Mouse (Mus musculus): ENCODE data around the gene Sqstm1.

Sqstm1 gene

DNA sequence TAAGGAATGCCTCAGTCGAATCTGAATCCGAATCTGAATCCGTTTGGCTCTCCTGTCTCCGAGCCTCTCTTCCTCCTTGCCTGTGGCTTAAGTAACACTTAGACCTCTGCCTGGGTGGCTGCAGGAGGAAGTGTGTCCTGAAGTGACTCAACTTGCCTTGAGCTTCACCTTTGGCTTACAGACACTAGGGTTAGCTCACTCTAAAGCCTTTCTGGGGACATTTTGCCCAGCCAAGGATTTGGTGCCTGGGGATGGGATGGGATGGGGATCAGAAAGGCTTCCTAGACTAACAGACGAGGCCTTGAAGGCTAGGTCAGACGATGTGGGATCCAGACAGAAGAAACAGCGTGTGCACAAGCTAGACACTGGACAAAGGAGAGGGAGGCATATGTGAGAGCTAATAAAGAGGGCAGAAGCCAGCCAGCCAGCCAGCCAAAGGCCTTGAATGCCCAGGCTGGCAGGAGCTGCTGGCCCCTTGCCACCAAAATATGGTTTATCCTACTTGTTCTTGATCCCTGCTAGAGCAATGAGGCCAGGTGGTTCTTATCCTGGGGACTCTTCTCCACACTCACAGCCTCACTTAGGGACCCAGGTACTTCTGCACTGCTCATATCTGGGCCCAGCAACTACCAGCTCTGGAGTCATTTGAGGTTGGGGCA is 18.8 kb upstream of the Sqstm1 start:
- no peak for DNase-seq

DNA sequence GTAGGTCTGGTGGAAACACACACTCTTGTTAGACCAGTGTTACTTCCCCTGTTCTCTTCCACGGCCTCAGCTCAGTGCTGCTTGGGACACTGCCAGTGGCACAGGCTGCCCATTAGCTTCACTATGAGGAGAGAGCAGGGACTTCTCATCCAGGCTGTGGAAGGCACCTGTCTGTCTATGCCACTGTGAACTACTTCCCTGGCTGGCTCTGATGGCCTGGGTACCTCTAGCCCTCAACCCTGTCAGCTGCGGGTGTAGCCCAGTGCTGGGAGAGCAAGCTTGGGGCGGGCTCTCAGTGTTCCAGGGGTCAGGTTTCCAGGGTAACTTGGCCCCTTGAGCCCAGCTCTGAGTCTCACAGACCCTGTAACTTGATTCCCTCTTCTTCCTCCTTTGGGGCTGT is 18.1 kb upstream of the Sqstm1 start:
- DNase-seq, result no peak

DNA sequence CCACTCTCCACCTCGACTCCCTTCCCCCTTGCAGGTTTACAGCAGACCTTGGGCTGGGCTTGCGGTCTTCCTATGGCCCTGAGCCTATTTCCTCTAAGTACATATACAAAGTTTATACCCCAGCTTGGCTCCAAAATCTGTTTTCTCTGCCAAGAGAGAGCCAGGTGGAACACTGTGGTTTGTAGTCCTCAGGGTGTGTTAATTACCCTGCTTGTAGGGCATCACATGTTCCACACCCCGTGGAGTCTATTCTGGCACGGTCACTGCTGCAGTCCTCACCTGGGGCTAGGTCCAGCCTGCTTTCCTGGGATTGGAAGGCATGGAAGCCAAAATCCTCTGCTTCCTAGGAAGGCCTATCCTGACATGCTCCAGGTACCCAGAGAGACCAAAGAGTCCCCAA is 17.1 kb upstream of the Sqstm1 start:
- no peak for DNase-seq

DNA sequence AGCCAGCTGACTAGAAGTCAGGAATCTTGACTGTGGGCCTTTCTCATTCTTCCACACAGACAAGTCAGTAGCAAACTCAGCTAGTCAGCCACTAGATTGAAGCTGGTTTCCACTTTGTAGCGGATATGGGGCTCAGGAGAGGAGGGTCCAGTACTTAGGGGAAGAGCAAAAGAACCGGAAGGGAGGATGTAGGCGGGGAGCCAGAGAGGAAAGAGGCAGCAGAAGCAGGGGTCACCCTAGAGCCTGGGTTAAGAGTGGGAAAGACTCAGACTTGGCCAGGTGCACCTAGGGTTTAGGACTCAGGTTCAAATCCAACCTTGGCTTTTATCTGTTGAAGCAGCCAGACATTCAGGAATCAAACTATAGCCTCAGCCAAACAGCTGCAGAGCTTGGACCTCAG is 16.6 kb upstream of the Sqstm1 start:
- no peak for DNase-seq

DNA sequence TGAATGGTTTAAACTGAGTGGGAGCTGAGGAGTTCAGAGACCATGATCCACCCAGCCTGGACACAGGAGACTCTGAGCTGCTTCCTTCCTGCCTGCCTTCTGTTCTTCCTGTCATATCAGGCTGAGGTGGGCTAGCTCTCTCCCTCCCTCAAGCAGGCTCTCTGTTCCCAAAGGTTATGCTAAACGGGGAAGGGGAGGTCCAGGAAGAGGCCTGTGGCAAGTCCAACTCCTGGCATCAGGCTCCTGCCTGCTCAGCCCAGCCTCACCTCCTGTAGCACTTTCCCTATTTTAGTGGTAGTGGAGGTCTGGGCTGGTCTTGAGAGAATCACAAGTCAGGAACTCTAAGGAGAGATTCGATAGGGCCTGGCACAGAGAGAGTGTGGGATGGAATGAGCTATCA is 15.8 kb upstream of the Sqstm1 start:
- DNase-seq, result no peak

DNA sequence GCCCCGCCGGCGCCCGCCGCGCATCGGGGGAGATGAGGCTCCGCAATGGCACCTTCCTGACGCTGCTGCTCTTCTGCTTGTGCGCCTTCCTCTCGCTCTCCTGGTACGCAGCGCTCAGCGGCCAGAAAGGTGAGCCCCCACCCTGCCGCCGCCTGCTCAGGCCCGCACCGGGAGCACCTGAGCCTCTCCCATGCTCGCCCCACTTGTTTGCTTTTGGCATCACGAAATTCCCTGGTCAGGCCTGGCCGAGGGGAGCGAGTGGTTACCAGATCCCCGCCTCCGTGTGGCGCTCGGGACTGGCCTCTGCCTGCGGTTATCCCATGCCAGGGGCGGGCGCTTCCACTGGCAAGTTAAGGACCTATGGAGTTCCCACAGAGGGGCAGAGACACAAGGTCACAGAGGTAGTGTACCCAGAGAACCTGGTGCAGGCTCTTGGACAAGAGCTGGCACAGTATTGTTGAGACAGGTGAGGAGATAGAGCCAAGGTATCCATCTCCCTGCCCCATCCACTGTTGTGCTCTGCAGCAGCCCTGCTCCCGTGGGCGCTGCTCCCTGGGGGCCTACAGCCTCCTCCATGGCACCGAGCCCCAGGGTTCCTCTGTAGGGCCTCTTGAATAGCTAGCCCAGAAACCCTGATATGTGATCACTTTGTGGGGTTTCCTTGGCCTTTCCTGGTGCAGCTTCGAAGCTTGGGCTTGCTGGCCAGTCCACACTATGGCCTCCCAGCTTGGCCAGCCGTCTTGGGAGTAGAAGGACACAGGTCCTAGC is 15.2 kb upstream of the Sqstm1 start:
- DNase-seq, result peak; percentile 63

DNA sequence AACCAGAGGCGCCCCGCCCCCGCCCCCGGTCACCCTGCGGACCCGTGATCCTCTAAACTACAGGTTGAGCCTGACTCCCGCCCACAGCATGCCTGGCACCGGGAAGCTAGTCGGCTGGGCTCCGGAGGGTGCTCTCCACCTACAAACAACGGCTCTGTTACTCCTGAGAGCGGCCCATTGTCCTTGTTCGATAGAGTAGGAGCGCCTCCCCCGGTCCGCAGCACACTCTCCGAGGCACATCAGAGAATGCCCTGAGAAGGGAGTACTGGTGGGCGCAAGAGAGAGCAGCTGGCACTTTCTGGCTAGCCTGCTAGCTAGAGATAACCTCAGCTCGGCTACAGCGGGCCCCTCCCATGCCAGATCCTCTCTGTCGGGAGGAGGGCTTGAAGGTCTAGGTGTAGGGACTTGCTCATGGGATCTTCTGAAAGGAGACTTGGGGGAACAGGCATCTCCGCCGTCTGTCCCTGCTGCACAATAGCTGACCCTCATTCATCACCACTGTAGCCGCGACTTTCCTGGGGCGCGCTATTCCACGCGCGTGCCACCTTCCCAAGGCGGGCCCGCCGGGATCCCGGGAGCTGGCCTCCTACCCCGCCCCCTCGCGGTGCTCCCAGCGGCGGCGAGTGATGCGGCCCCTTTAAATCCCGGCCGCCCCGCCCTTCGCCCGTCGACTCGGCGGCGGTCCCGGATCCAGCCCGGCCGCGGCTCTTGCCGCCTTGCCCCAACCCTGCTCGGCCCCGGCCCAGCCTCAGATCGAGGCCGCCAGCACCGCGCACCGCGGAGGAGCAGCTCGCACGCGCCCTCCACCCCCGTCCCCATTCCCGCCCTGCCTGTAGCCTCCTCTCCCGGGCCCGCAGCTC is 14.3 kb upstream of the Sqstm1 start:
- DNase-seq, result peak; percentile 91

DNA sequence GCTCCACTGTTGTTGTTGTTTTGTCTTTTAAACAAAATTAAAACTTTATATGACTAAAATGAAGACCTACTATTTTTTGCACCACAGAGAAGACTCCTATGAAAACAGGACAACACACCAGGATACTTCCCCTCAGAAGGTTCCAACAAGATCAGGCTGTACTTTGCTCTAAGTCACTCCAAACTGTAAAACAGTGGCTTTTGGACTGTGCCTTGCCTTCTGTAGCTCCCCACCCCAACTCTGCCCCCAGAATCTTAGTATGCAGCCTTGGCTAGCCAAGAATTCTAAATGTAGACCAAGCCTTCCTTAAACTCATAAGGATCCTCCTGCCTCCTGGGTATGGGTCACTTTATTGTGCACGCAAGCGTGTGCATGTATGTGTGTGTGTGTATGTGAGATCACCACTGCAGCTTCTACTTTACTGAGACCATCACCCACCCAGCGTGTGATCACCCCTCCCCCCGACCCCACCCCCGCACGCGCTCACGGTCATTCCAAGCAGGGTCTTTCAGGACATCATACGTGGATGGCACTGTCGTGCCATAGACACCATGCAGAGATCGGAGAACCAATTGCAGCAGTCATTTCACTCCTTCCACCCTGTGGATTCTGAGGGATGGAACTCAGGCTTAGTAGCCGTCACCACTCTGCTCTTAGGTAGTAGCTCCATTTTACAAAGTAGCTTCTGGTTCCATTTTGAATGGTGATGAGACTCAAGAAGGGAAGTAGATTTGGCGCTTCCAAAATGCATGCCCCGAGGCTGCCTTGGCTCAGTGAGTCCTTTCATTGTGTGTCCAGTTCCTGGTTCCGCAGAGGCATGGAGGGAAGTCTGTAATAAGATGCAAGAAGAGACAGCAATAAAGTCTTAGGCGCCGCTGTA is 13.4 kb upstream of the Sqstm1 start:
- DNase-seq, result no peak

DNA sequence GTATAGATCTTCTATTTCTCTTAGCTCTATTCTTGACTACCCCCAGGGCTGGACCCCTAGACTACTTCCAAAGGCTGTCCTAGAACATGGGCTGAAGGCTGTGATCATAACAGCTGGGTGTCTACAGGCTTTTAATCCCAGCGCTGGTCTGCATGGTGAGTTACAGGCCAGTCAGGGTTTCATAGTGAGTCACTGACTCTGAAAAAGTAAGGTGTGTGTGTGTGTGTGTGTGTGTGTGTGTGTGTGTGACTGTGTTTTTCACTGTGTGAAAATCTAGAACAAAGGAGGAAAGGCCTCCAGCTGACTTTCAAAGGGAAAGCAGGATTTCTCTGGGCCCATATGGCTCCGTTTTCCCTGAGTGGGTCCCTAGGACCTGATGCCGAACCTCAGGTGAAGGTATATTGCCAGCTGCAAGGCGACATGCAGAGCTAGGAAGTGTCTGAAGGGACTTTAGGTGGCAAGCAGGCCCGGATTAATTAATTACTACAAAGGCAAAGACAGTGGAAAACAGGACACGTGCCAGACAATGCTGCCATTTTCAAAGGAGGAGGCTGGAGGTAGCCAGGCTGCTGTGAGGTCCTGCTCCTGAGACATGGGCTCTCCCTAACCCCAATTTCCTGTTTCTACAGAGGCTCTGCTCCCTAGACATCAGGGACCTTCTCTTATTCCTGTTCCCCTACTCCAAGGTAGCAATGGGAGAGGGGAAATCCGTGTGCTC is 12.1 kb upstream of the Sqstm1 start:
- no peak for DNase-seq

DNA sequence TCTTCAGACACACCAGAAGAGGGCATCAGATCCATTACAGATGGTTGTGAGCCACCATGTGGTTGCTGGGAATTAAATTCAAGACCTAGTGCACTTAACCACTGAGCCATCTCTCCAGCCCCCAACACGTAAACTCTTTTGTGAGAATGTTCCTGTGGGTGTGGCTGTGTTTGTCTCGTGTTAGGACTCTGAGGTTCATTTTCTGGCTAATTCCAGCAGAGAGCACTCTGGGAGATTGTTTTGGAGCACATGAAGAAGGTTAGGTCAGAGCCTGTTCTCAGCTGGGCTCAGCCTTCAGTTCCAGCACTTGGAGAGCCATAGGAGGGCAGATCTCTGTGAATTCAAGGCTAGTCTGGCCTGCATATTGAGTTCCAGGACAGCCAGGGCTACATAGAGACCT is 9.2 kb upstream of the Sqstm1 start:
- DNase-seq, result no peak

DNA sequence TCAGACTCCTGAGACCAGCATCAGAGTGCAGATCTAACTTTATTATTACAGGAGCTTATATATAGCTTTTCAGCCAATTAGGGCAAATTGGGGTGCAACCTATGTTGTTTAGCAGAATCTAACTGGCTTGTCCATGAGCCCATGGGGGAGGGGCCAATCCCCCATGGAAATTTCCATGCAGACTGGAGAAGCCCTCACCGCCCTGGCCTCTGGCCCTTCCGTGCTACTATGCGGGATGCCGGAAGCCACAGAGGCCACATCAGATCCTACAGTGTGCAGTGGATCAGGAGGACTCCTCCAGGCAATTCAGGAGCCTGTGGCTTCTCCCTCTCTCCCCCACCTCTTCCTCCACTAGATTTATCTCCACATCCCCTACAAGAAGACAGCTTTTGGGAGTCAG is 7.2 kb upstream of the Sqstm1 start:
- DNase-seq, result no peak

DNA sequence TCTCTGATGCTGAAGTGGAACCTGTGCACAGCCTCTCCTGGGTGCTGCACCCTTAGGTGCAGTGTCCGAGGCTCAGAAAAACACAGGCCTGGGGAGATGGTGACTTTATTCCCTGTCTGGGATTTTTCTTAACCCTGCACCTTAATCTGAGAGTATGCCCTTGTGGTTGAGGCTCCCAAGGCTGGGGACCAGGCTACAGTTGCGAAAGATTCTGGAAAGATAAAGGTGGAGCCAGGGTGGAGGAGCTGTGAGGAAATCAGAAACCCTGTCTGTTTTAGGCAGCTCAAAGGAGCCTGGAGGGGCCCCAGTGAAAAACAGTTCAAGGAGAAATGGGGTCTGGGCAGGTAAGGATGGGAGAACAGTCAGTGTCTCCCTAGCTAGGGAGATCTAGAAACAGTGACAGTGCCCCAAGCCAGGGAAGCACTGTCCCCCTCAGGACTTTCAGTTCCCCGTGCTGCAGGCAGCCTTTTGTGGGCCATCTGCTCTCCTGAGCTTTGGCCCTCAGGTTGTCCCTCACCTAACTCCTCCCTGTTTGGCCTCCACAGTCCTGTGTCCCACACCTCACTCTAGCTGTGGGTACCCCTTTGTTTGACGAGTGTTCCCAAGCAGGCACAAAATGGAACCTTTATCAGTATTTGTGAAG is 6.2 kb upstream of the Sqstm1 start:
- DNase-seq, result no peak

DNA sequence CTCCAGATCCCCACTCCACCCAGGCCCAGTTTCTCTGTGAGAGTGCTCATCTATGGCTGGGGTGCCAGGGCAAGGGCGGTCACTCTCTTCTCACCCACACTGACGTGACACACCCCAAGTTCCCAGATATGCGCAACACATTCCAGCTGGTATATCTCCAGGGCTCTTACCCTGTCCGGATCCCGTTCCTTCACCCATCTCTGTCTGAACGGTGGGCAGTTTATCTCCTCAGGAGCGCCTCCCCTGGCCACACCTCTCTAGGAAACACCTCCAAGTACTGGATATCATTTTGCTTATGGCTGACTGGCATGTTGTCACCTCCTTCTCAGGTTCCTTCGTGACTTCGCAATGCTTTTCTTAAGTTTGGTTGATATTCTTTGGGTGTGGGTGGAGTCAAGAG is 5.0 kb upstream of the Sqstm1 start:
- no peak for DNase-seq

DNA sequence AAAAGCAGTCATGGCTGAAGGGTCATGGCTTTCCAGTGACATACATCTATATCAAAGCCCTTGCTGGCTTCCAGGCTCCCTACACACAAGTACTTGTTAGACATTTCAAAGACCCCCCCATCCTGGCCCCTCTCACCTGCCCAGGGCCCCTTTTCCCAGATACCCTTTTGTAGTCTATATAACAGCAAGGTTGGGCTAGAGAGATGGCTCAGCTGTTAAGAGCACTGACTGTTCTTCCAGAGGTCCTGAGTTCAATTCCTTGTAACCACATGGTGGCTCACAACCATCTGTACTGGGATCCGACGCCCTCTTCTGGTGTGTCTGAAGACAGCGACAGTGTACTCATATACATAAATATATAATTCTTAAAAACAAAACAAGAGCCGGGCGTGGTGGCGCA is 4.0 kb upstream of the Sqstm1 start:
- DNase-seq, result no peak

DNA sequence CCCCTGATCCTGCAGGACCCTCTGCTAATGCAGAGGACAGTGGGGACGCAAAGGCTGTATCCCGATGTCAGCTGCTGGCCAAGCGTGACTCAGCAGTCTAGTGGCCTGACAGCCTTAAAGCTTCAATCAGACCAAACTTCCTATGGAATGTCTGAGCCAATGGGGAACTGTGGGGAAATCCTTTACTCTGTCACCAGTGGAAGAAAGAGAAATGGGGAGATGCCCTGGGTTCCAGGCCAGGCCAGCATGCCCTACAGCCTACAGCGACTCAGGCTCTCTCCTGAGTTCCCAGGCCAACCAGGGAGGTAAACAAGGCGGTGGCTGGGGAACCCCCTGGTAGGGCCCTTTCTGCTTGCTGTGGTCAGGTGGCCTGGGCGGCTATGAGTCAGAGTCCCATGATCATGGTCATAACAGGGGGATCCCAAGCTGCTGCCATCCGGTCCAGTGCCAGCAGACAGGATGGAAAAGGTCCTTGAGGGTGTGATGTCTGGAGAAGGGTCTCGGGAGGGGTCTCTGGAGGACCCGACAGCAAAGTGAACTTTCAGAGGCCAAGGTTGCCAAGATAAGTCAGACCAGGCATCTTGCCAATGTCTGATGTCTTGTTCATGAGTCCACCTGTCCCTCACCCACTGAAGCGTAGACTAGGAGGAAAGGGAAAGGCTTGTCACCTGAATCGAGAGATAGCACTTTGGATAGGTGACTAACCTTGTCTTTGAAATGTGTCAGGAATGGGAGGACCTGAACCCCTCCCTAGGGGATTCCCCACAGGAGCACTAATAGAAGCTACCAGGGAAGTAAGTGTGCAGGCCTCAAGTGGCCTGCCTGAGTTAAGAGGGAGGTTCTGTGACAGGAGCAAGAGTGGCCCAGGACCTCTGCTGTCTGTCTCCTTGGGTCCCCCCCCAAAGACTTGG is 2.5 kb upstream of the Sqstm1 start:
- peak; percentile 92 for DNase-seq

DNA sequence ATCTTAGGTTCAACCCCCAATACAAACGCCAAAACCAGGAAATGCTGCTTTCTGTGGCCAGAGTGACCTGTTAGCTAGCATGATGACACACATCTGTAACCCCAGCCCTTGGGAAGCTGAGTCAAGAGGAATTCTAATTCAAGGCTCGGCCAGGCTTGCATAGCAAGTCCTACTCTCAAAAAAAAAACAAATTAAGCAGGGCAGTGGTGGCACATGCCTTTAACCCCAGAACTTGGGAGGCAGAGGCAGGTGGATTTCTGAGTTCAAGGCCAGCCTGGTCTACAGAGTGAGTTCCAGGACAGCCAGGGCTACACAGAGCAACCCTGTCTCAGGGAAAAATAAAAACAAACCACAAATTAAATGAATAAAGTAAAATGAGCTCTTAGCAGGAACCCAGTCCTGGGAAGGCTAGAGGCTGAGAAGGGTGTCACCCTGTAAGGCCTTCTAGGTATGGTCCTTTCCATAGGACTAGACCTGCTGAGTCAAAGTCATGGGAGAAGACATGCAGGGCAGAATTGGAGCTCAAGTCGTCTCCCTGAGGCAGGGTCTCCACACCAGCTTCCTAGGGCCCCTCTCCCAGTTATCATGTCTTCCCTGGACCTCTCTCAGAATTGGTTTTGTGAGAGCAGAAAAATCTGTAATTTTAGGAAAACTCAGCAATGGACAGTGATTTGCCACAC is 1.6 kb upstream of the Sqstm1 start:
- no peak for DNase-seq

DNA sequence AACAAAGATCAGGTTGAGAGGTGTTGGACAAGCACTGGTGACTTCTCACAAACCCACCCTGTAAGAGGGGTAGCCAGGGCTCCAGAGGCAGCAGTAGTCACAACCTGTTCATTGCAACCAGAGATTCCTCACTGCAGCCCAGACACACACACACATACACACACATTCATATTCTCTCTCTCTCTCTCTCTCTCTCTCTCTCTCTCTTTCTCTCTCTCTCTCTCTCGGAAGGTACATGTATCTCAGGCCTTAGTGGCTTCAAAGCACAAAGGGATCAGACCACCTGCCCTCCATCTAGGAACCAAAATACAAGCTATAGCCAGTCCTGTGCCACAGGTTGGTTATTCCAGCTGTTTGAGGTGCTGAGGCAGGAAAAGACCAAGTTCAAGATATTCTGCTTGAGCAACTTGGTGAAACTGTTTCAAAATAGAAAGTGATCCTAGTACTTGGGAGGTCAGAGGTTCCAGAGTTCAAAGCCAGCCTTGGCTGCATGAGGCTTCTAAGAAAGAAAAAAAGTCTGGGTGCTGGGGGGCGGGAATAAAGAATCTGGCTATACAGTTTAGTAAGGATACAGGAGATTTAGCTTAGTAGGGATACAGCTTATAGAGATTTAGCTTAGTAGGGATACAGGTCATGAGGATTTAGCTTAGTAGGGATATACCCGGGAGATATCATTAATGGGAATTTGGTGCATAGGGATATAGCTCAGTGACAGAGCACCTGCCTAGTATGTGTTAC is 864 bp upstream of the Sqstm1 start:
- no peak for DNase-seq

DNA sequence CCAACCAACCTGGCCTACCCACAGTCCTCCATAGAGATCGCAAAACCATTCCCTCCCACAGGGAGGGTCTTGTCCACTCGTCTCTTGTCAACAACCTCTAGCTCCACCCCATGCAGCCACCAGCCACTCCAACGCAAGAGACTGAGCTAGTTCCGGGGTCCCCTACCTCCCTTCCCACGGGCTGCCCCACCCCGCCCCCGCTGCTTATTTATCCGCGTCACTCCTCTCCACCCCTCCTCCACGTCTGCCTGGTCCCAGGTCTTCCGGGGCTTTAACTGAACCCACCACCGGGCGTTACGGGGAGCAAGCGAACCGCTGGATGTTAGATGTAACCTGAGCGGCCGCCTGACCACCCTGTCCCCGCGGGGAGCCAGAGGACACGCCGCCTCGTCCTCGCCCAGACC is 524 bp downstream of the Sqstm1 start:
- peak; percentile 97 for DNase-seq

DNA sequence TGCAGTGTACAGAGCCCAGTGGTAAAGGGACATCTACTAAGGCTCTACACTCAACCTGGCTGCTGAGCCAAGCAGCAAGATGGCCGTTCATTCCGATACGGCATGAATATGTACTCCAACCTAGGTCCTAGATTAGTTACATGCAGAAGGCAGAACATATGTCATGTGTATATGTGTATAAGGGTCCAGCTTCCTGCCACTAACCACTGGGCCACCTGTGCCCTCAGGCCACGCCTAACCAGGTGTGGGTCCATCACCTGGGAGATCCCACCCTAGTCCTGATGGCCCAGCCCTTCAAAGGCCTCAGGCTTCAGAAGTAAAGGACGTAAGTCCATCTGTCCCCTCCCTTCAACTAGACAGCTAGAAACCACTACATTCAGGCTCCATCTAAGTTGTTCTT is 2.6 kb downstream of the Sqstm1 start:
- DNase-seq, result no peak
